27 mouse cellular contexts compared by ENCODE assay signal in the genomic region with DNA sequence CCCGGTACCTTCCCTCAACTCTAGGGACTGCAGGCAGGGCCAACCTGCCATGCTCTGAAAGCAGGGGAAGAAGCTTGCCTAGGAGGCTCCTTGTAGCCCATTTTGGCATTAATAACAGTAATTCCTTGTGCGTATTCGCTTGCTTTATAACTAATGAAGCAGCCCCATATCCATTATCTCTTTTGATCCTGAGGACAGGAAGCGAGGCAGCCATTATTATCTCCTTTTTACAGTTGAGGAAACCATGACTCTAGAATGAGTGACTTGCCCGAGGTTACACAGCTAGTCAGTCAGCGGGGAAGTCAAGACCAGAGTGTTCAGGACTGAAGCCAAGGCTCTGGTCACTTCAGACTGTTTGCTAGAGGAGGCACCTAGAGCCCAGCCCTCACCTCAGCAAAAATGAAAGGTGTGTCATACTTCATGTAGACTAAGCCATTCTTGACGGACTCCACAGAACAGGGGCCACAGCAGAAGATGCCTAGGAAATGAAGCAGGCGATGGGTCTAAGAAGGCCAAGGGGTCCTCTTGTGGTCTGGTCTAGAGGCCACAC. TPM values are rescaled to one million over a fixed set of nuclear protein-coding genes. Genes with fewer than 3 reads are reported as not detected.
DNase-seq lines count a peak whose midpoint lies in the region; ATAC-seq and TF ChIP-seq lines count a peak whose summit lies in the region.
"Had no signal": no experiment of that assay in that cellular context is flagged by ENCODE, and none has a peak within 500 bp of the region (broad histone marks: within the 10 kb centered on the region; RNA-seq: fewer than 3 reads in every experiment).

No protein-coding gene starts in this region.

- H3K4me2 ChIP-seq in embryonic facial prominence, embryonic 12.5 days (replicated peaks), result no peak overlapping the region
- H3K4me2 ChIP-seq: embryonic facial prominence, embryonic 13.5 days; forebrain, embryonic 12.5 days; forebrain, embryonic 15.5 days; heart, embryonic 12.5 days; heart, embryonic 15.5 days; hindbrain, embryonic 13.5 days had no signal

- no peak overlapping the region for H3K4me3 ChIP-seq in embryonic facial prominence, embryonic 12.5 days
- no peak overlapping the region for H3K4me3 ChIP-seq in embryonic facial prominence, embryonic 10.5 days
- H3K4me3 ChIP-seq in lung, adult 2 months (replicated peaks; ENCODE audit: extremely low read depth, low read depth, low read length), result no peak overlapping the region
- peak overlapping the region; percentile 39; the same call in 1 of the 2 replicates for H3K4me3 ChIP-seq in E14TG2a.4 (replicated peaks; ENCODE audit: low read length)
- H3K4me3 ChIP-seq: embryonic facial prominence, embryonic 13.5 days; erythroblast, embryonic 14.5 days; forebrain, embryonic 12.5 days; forebrain, embryonic 15.5 days; heart, embryonic 12.5 days; heart, embryonic 15.5 days; hindbrain, embryonic 10.5 days; hindbrain, embryonic 13.5 days had no signal

- H3K9ac ChIP-seq in embryonic facial prominence, embryonic 12.5 days, result no peak overlapping the region
- H3K9ac ChIP-seq: embryonic facial prominence, embryonic 13.5 days; forebrain, embryonic 12.5 days; forebrain, embryonic 15.5 days; heart, embryonic 12.5 days; heart, embryonic 15.5 days; hindbrain, embryonic 13.5 days had no signal

- WGBS in embryonic facial prominence, embryonic 12.5 days, result 83% methylated on average over 8 of the region's 8 CpGs
- WGBS in embryonic facial prominence, embryonic 10.5 days, result 91% methylated on average over 8 of the region's 8 CpGs
- 76% methylated on average over 8 of the region's 8 CpGs for WGBS in lung, adult 2 months

- H3K27me3 ChIP-seq in embryonic facial prominence, embryonic 12.5 days, result no peaks in the 10 kb centered on the region
- H3K27me3 ChIP-seq in embryonic facial prominence, embryonic 10.5 days (replicated peaks; ENCODE audit: low read depth, poor library complexity, severe bottlenecking), result no peaks in the 10 kb centered on the region
- 0 out of 2 replicates have a peak, but pooled peaks cover 4% of the 10 kb centered on the region for H3K27me3 ChIP-seq in E14TG2a.4 (ENCODE audit: insufficient read depth, low read length)
- H3K27me3 ChIP-seq: embryonic facial prominence, embryonic 13.5 days; forebrain, embryonic 12.5 days; forebrain, embryonic 15.5 days had no signal

- H3K9me3 ChIP-seq in embryonic facial prominence, embryonic 12.5 days, result no peaks in the 10 kb centered on the region
- H3K9me3 ChIP-seq in embryonic facial prominence, embryonic 10.5 days, result no peaks in the 10 kb centered on the region
- no peaks in the 10 kb centered on the region for H3K9me3 ChIP-seq in E14TG2a.4 (ENCODE audit: low read length)
- H3K9me3 ChIP-seq: embryonic facial prominence, embryonic 13.5 days; forebrain, embryonic 12.5 days; forebrain, embryonic 15.5 days; G1E; heart, embryonic 12.5 days; heart, embryonic 15.5 days; hindbrain, embryonic 10.5 days; hindbrain, embryonic 13.5 days had no signal

- no peak for TF ChIP-seq CTCF in lung, adult 2 months (IDR thresholded peaks at IDR 0.05; ENCODE audit: insufficient read depth, low read length)
- TF ChIP-seq CTCF in E14TG2a.4 (conservative IDR thresholded peaks at IDR 0.05; ENCODE audit: low read length), result no peak

- ATAC-seq in embryonic facial prominence, embryonic 12.5 days (ENCODE audit: insufficient number of reproducible peaks, insufficient read depth, low FRiP score, low TSS enrichment), result 0 out of 2 replicates have a peak, but pooled peaks have one; percentile 28
- ATAC-seq: forebrain, embryonic 15.5 days; hindbrain, embryonic 16.5 days had no signal

- H3K27ac ChIP-seq in embryonic facial prominence, embryonic 12.5 days, result no peak overlapping the region
- H3K27ac ChIP-seq in embryonic facial prominence, embryonic 10.5 days (replicated peaks), result no peak overlapping the region
- H3K27ac ChIP-seq: embryonic facial prominence, embryonic 13.5 days; forebrain, embryonic 12.5 days; forebrain, embryonic 15.5 days; heart, embryonic 15.5 days; hindbrain, embryonic 10.5 days; hindbrain, embryonic 13.5 days had no signal

- no peaks in the 10 kb centered on the region for H3K36me3 ChIP-seq in embryonic facial prominence, embryonic 12.5 days
- H3K36me3 ChIP-seq in embryonic facial prominence, embryonic 10.5 days (replicated peaks), result no peaks in the 10 kb centered on the region
- H3K36me3 ChIP-seq in E14TG2a.4 (ENCODE audit: insufficient read depth, low read length), result peaks cover 54% of the 10 kb centered on the region
- H3K36me3 ChIP-seq: embryonic facial prominence, embryonic 13.5 days; forebrain, embryonic 12.5 days; forebrain, embryonic 15.5 days; heart, embryonic 12.5 days; heart, embryonic 15.5 days; hindbrain, embryonic 10.5 days; hindbrain, embryonic 13.5 days had no signal

- no peaks in the 10 kb centered on the region for H3K4me1 ChIP-seq in embryonic facial prominence, embryonic 12.5 days
- peaks cover 5% of the 10 kb centered on the region; the same call in 1 of the 2 replicates for H3K4me1 ChIP-seq in embryonic facial prominence, embryonic 10.5 days
- no peaks in the 10 kb centered on the region for H3K4me1 ChIP-seq in lung, adult 2 months (ENCODE audit: control insufficient read depth, insufficient read depth, low read length)
- H3K4me1 ChIP-seq in E14TG2a.4 (replicated peaks; ENCODE audit: low read depth, low read length), result peaks cover 91% of the 10 kb centered on the region
- H3K4me1 ChIP-seq: embryonic facial prominence, embryonic 13.5 days; forebrain, embryonic 12.5 days; forebrain, embryonic 15.5 days; heart, embryonic 12.5 days; heart, embryonic 15.5 days; hindbrain, embryonic 13.5 days had no signal

- TF ChIP-seq POLR2A in lung, adult 2 months (IDR thresholded peaks at IDR 0.05; ENCODE audit: borderline replicate concordance, extremely low read depth, low read depth, low read length), result no peak

- no peak for DNase-seq in embryonic facial prominence, embryonic 10.5 days (ENCODE audit: low spot score)
- peak; percentile 43 to 58 for DNase-seq in lung, adult 18-20 months
- no peak for DNase-seq in lung, adult 2 months
- DNase-seq in lung, postnatal 36 days, result peak; percentile 63
- DNase-seq in adrenal gland, postnatal 10 days, result no peak
- DNase-seq in frontal cortex, postnatal 25 days (ENCODE audit: low spot score in 2 of 2), result no peak
- DNase-seq: adrenal gland, adult 2 months; adrenal gland, postnatal 25 days; cerebellum, adult 11-12 months; cerebellum, adult 9-10 months; cerebellum, postnatal 14 days; gastrocnemius, postnatal 10 days; gastrocnemius, postnatal 36 days; heart, postnatal 10 days; heart, postnatal 36 days had no signal

RNA-seq across cellular contexts. Expression of a gene that starts 7.6 kb away (rescaled TPM):
- polyA plus RNA-seq in embryonic facial prominence, embryonic 12.5 days (2016; fragmentation: Nextera tagmentation; extraction: Ambion mirVana), result 1.6 and 1.7 TPM in 2 replicates
- polyA plus RNA-seq in embryonic facial prominence, embryonic 10.5 days (2016; fragmentation: Nextera tagmentation; extraction: Ambion mirVana), result 0.70 and 0.90 TPM in 2 replicates
- polyA plus RNA-seq in lung, adult 2 months (2012; rRNA removed), result 3.4 and 30.7 TPM in 2 replicates
- 1 to 10 TPM; 1.3 to 2.0 TPM for total RNA-seq in adrenal gland, postnatal 10 days (2021)
- total RNA-seq: adrenal gland, postnatal 25 days; gastrocnemius, postnatal 36 days had no signal

RNA-seq across cellular contexts. Expression of a gene that starts 15.9 kb away (rescaled TPM):
- 27.8 and 30.3 TPM in 2 replicates for polyA plus RNA-seq in embryonic facial prominence, embryonic 12.5 days (2016; fragmentation: Nextera tagmentation; extraction: Ambion mirVana)
- 29.7 and 35.3 TPM in 2 replicates for polyA plus RNA-seq in embryonic facial prominence, embryonic 10.5 days (2016; fragmentation: Nextera tagmentation; extraction: Ambion mirVana)
- 42.0 and 57.3 TPM in 2 replicates for polyA plus RNA-seq in lung, adult 2 months (2012; rRNA removed)
- 10 to 100 TPM; 16.8 to 21.5 TPM for total RNA-seq in adrenal gland, postnatal 10 days (2021)

RNA-seq across cellular contexts. Expression of a gene that starts 24.5 kb away (rescaled TPM):
- 54.1 and 54.2 TPM in 2 replicates for polyA plus RNA-seq in embryonic facial prominence, embryonic 12.5 days (2016; fragmentation: Nextera tagmentation; extraction: Ambion mirVana)
- polyA plus RNA-seq in embryonic facial prominence, embryonic 10.5 days (2016; fragmentation: Nextera tagmentation; extraction: Ambion mirVana), result 65.8 and 69.2 TPM in 2 replicates
- polyA plus RNA-seq in lung, adult 2 months (2012; rRNA removed), result 11.9 and 14.8 TPM in 2 replicates
- 10 to 100 TPM; 19.5 to 23.1 TPM for total RNA-seq in adrenal gland, postnatal 10 days (2021)

RNA-seq across cellular contexts. Expression of a gene that starts 34.2 kb away (rescaled TPM):
- 585 and 596 TPM in 2 replicates for polyA plus RNA-seq in embryonic facial prominence, embryonic 12.5 days (2016; fragmentation: Nextera tagmentation; extraction: Ambion mirVana)
- 628 and 638 TPM in 2 replicates for polyA plus RNA-seq in embryonic facial prominence, embryonic 10.5 days (2016; fragmentation: Nextera tagmentation; extraction: Ambion mirVana)
- 170 and 270 TPM in 2 replicates for polyA plus RNA-seq in lung, adult 2 months (2012; rRNA removed)
- 100 to 1,000 TPM; 280 to 307 TPM for total RNA-seq in adrenal gland, postnatal 10 days (2021)

RNA-seq across cellular contexts. Expression of a gene that starts 34.4 kb away (rescaled TPM):
- 74.7 and 78.3 TPM in 2 replicates for polyA plus RNA-seq in embryonic facial prominence, embryonic 12.5 days (2016; fragmentation: Nextera tagmentation; extraction: Ambion mirVana)
- 60.7 and 64.7 TPM in 2 replicates for polyA plus RNA-seq in embryonic facial prominence, embryonic 10.5 days (2016; fragmentation: Nextera tagmentation; extraction: Ambion mirVana)
- 11.8 and 18.7 TPM in 2 replicates for polyA plus RNA-seq in lung, adult 2 months (2012; rRNA removed)
- 10 to 100 TPM; 21.2 to 26.8 TPM for total RNA-seq in adrenal gland, postnatal 10 days (2021)

Comparison
In these comparisons a context has a peak if more than half of its experiments do, and no peak if none do; other contexts are left out.
1. DNase-seq: peak in lung, adult 18-20 months (2 of 2) and lung, postnatal 36 days (single experiment); none in embryonic facial prominence, embryonic 10.5 days (single experiment), lung, adult 2 months (single experiment), adrenal gland, postnatal 10 days (single experiment) and frontal cortex, postnatal 25 days (0 of 2).